Mouse (Mus musculus) CH12.LX (cell line): ENCODE results near the gene Kctd20.

Source experiments
- CHD1 ChIP-seq: IDR thresholded peaks from 2 replicates; pipeline ENCODE4 v1.6.1; 2012; ENCODE audit warnings: low read depth, low read length, improper control_type of control experiment, inconsistent platforms
- CTCF ChIP-seq, 2 experiments: IDR thresholded peaks in 1 of 2; conservative IDR thresholded peaks in 1 of 2; 2 replicates each; pipeline ENCODE4 v1.5.1; 2011 to 2012; ENCODE audit warnings: low read depth in 2 of 2, low read length in 2 of 2, improper control_type of control experiment in 1 of 2, inconsistent platforms in 1 of 2, mild to moderate bottlenecking in 1 of 2, moderate library complexity in 1 of 2
- ELF1 ChIP-seq: IDR thresholded peaks from 2 replicates; pipeline ENCODE4 v1.6.1; 2014; ENCODE audit warnings: low read depth, mild to moderate bottlenecking, inconsistent platforms, low read length, improper control_type of control experiment
- EP300 ChIP-seq: IDR thresholded peaks from 2 replicates; pipeline ENCODE4 v1.6.1; 2011; ENCODE audit warnings: low read length, improper control_type of control experiment
- ETS1 ChIP-seq: conservative IDR thresholded peaks from 2 replicates; pipeline ENCODE4 v1.6.1; 2012; ENCODE audit warnings: low read depth, mild to moderate bottlenecking, inconsistent platforms, low read length, improper control_type of control experiment, moderate library complexity
- KAT2A ChIP-seq: IDR thresholded peaks from 2 replicates; pipeline ENCODE4 v1.6.1; 2012; ENCODE audit warnings: low read length, improper control_type of control experiment, inconsistent platforms; ENCODE audit not compliant: insufficient replicate concordance
- MAX ChIP-seq: IDR thresholded peaks from 2 replicates; pipeline ENCODE4 v1.6.1; 2011; ENCODE audit warnings: low read length, improper control_type of control experiment
- MEF2A ChIP-seq: IDR thresholded peaks from 2 replicates; pipeline ENCODE4 v1.6.1; 2014; ENCODE audit warnings: low read depth, mild to moderate bottlenecking, inconsistent platforms, low read length, improper control_type of control experiment, borderline replicate concordance
- NRF1 ChIP-seq: IDR thresholded peaks from 2 replicates; pipeline ENCODE4 v1.6.1; 2014; ENCODE audit warnings: low read depth, mild to moderate bottlenecking, inconsistent platforms, low read length, improper control_type of control experiment, moderate library complexity
- POLR2A ChIP-seq: IDR thresholded peaks from 2 replicates; pipeline ENCODE4 v1.6.1; 2011; ENCODE audit warnings: low read depth, mild to moderate bottlenecking, improper control_type of control experiment, low read length
- RAD21 ChIP-seq: IDR thresholded peaks from 2 replicates; pipeline ENCODE4 v1.6.1; 2011; ENCODE audit warnings: low read depth, mild to moderate bottlenecking, low read length, improper control_type of control experiment, moderate library complexity
- SMC3 ChIP-seq: IDR thresholded peaks from 2 replicates; pipeline ENCODE4 v1.6.1; 2011; ENCODE audit warnings: low read depth, low read length, improper control_type of control experiment
- TCF12 ChIP-seq: IDR thresholded peaks from 2 replicates; pipeline ENCODE4 v1.6.1; 2014; ENCODE audit warnings: low read depth, mild to moderate bottlenecking, inconsistent platforms, low read length, improper control_type of control experiment
- ZKSCAN1 ChIP-seq: IDR thresholded peaks from 2 replicates; pipeline ENCODE4 v1.6.1; 2012; ENCODE audit warnings: low read depth, inconsistent platforms, low read length, improper control_type of control experiment, borderline replicate concordance

DNA sequence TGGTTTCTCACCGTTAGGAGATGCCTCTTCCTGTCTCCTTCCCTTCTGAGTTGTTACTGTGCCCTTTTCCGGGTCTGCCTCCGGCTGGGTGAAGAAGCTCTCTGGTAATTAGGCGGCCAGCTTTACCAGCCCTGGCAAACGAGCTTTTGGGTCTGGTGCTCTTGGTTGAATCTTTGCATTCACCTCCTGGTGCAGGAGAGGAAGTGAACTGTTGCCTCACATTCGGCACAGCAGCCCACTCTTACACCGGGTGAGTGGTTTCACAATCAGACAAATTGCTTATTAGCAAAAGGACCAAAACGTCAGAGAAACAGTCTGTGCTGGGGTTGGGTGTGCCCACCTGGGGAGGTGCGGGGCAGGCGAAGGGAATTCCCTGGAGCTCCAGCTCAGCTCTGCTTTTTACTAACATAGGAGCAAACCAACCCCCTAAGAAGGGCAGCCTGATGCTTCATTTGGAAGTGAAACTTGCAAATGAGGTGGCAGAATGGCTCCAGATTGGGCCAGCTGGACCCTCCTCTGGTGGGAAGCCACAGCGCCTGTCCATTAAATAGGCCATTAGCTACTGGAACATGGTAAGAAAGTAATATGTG, 15.4 kb downstream of the Kctd20 start:
- TF ChIP-seq CTCF (conservative IDR thresholded peaks at IDR 0.05 in 1 of 2, IDR thresholded peaks at IDR 0.05 in 1 of 2; ENCODE audit: low read depth in 2 of 2, low read length in 2 of 2) = no peak
- peak; percentile 72 for TF ChIP-seq POLR2A
- peak; percentile 95 for TF ChIP-seq MEF2A
- peak; percentile 93 for TF ChIP-seq ETS1
- no peak for TF ChIP-seq SMC3
- no peak for TF ChIP-seq KAT2A
- no peak for TF ChIP-seq RAD21
- TF ChIP-seq CHD1 = no peak; the same call in 1 of the 2 replicates
- peak; percentile 21; the same call in 1 of the 2 replicates for TF ChIP-seq NRF1
- TF ChIP-seq ELF1 = peak; percentile 65; the same call in 1 of the 2 replicates
- TF ChIP-seq TCF12 = peak; percentile 95
- TF ChIP-seq EP300 = peak; percentile 87
- TF ChIP-seq ZKSCAN1 = no peak
- TF ChIP-seq MAX = no peak; the same call in 1 of the 2 replicates
